Mouse (Mus musculus) bone marrow, adult 2 months (tissue): Measurements from ENCODE around the gene Tspan31. TPM values are rescaled to one million over a fixed set of nuclear protein-coding genes. Genes with fewer than 3 reads are reported as not detected.

Experiments
- H3K27ac ChIP-seq: fragments of 200-500 bp; 2 replicates; pipeline ENCODE4 v1.5.1; 2012; ENCODE audit warnings: low read depth, mild to moderate bottlenecking, control low read depth, inconsistent platforms, low read length; ENCODE audit not compliant: control insufficient read depth, poor library complexity, insufficient read depth
- H3K4me1 ChIP-seq: fragments of 200-500 bp; 2 replicates; pipeline ENCODE4 v1.6.1; 2011; ENCODE audit warnings: low read length; ENCODE audit not compliant: control insufficient read depth, insufficient read depth
- H3K4me3 ChIP-seq: fragments of 200-500 bp; replicated peaks from 2 replicates; pipeline ENCODE3; 2011; ENCODE audit warnings: mild to moderate bottlenecking, low read depth, low read length, control low read depth; ENCODE audit not compliant: control insufficient read depth
- CTCF ChIP-seq: fragments of 200-500 bp; IDR thresholded peaks from 2 replicates; pipeline ENCODE4 v1.5.1; 2011; ENCODE audit warnings: low read length, control low read depth; ENCODE audit not compliant: control insufficient read depth, insufficient read depth
- POLR2A ChIP-seq: fragments of 200-500 bp; IDR thresholded peaks from 2 replicates; pipeline ENCODE4 v1.6.1; 2011; ENCODE audit warnings: low read depth, mild to moderate bottlenecking, control low read depth, low read length, borderline replicate concordance; ENCODE audit not compliant: control insufficient read depth
- WGBS: fragments of 180-500 bp; shearing (Covaris S2); methylation state at CpG from one replicate; pipeline ENCODE4 v1.1.7; 2018; 5-methylcytosine and 5-hydroxymethylcytosine counted together
- polyA plus RNA-seq: library from polyadenylated mRNA; stranded (reverse); fragments of >200 nt; gene quantifications from 2 replicates; pipeline ENCODE4 v1.2.4, GENCODE M21; 2011; ENCODE audit warnings: low replicate concordance; ENCODE audit not compliant: missing spikeins, insufficient read depth, insufficient read length

The Tspan31 gene
- polyA plus RNA-seq: 15.7 and 22.5 TPM in 2 replicates

DNA sequence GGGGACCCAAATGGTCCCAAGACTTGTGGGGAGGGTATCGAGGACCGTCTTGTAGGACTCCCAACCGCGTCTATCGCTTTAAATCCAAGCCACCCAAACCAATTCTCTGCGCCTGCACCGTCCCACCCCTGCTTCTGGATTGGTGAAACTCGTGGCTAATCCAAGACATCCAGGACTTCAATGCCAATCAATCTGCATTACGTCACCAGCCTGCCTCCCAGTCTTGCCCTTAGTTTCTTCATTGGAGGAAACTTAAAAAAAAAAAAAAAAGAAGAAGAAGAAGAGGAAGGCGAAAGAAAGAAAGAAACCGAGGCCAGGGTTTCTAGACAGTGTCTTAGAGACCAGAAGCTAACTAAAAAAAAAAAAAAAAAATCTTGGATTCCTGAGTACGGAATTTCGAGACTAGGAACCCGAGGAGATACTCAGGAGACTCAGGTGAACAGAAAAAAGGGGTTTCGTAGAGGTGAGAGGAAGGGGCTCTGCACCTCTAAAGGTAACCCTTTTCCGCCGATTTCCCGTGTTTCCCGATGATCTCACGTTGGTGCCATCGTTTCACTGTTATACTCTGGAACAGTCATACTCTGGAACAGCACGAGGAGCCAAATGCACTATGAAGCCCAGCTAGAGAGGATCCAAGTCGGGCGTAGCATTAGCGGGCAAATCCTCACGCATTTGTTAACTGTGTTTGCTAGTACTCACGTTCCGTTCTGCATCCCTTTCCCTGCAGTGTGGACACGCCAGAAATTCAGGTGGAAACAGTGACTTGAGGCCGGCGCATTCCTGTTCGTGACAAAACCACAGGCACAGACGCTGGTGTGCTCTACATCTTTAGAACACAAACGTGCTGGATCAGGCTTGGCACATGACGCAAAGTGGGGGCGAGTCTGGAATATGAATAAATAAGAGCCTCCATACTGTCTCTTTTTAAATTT, at the start of gene Tspan31:
Gene Tspan31 (minus strand): TSS at position 75 of the 932 bp plus-strand sequence.
- no peak within 1 kb of the TSS for H3K27ac ChIP-seq
- peak within 1 kb of the TSS; percentile 46 for H3K4me3 ChIP-seq
- TF ChIP-seq POLR2A: no peak
- WGBS: under 1% methylated on average over 36 of the region's 36 CpGs
- peaks cover 5% of the 10 kb centered on the region; the same call in 1 of the 2 replicates for H3K4me1 ChIP-seq

DNA sequence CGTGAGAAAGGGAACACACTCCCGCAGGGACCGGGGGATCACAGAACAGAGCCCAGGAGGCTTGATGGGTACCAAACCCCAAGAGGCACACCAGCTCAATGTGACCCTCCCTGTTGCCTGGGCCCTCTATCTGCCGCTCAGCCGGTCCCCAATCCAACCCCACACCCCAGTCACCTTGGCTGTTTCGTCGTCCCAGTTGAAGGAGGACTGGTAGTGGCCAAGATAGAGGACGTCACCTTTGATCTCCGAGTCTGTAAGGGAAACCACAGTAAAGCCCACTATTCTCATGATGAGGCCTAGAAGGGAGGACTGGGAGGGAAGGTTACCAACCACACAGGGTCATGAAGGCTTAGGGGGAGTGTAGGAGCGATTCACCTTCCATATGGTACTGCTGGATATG, 49.2 kb upstream of the Tspan31 start:
- H3K27ac ChIP-seq: no peak overlapping the region
- 92% methylated on average over 10 of the region's 10 CpGs for WGBS
- H3K4me1 ChIP-seq: peaks cover 1% of the 10 kb centered on the region; the same call in 1 of the 2 replicates
- no peak for TF ChIP-seq POLR2A
- no peak for TF ChIP-seq CTCF
- no peak overlapping the region for H3K4me3 ChIP-seq

DNA sequence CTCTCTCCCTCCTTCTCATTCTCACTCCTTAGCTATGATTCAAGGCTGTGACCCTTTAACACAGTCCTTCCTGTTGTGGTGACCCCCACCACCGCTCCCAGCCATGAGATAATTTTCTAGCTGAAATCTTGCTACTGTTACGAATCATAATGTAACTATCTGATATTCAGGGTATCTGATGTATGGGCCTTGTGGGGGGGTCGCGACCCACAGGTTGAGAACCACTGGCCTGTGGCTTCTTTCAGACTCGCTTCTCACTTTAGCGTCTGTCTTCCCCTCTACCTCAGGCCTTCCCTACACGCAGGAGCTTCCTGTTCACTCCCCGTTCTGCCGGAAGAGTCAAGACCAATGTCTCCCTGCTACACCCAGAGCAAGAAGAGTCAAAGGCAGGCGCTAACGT, 48.4 kb upstream of the Tspan31 start:
- no peak for TF ChIP-seq POLR2A
- no peak for TF ChIP-seq CTCF
- H3K4me1 ChIP-seq: peaks cover 1% of the 10 kb centered on the region; the same call in 1 of the 2 replicates
- 81% methylated on average over 11 of the region's 11 CpGs for whole genome bisulfite sequencing
- no peak overlapping the region for H3K27ac ChIP-seq
- no peak overlapping the region for H3K4me3 ChIP-seq

DNA sequence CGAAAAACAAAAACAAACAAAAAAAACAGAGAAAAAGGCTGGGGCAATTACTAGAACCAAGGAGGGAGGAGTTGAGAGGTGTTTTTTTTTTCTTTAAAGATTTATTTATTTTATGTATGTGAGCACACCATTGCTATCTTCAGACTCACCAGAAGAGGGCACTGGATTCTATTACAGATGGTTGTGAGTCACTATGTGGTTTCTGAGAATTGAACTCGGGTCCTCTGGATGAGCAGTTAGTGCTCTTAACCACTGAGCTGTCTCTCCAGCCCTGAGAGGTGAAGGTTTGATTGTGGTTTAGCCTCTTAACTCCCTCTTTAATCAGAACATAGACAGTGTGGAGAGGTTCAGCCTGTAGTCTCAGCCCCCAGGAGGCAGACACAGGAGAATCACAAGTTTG, 45.0 kb upstream of the Tspan31 start:
- H3K4me1 ChIP-seq: no peaks in the 10 kb centered on the region
- H3K27ac ChIP-seq: no peak overlapping the region
- 50% methylated on average over 2 of the region's 2 CpGs for WGBS
- TF ChIP-seq POLR2A: no peak
- H3K4me3 ChIP-seq: no peak overlapping the region

DNA sequence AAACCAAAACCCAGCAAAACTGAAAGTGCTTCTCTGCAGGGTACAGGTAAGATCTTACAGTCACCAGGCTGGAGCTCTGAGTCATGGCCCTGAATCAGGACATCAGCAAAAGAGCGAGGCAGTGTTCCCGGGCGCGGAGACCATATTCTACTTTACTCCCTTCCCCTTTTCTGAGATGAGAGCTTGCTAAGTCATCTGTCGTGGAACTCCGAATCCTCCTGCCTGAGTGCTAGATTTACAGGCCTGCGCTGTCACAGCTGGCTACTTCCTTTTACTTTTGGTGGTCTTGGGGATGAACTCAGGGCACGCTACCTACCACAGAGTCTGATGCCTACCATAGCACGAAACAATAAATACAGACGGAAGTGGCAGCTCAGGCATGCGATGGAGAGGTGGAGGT, 44.3 kb upstream of the Tspan31 start:
- WGBS: 51% methylated on average over 11 of the region's 11 CpGs
- TF ChIP-seq CTCF: no peak
- TF ChIP-seq POLR2A: no peak

DNA sequence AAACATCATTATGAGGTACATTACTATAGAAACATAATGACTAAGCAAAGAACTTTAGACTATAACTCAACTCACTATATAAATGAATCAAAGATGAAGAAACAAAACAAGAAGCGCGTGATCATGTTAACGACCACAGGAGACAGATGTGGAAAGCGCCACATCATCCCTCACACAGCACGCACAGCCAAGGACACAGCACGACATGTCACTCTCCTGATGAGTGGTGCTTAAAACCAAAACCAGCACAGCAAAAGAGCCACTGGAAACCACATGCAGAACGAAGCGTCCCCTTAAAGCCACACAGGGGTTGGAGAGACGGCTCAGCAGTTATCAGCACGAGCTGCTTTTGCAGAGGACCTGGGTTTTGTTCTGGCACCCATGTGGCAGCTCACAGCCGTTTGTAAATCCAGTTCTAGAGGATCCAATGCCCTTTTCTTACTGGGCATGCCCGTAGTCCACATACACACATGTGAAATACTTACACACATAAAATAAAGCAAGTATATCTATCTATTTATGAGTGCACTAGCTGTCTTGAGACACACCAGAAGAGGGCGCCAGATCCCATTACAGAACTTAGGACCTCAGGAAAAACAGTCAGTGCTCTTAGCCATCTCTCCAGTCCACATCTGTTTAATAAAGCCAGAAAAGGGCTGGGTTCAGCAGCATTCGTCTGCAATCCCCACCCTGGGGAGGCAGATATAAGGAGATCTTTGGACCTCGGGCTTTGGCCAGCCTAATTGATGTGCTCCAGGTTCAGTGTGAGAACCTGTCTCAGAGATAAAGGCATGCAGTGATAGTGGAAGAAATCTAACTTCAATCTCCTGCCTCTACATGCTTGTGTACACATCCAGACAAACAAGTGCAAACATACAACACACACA, 41.2 kb upstream of the Tspan31 start:
- Histone ChIP-seq H3K4me3 (no peak overlapping the region), H3K27ac (no peak overlapping the region), H3K4me1 (peaks cover 2% of the 10 kb centered on the region)
- 46% methylated on average over 15 of the region's 15 CpGs for whole genome bisulfite sequencing
- TF ChIP-seq POLR2A (no peak), CTCF (no peak)

More for the DNA sequence above, 44.3 kb upstream of the Tspan31 start:
- Histone ChIP-seq H3K4me3 (no peak overlapping the region), H3K27ac (no peak overlapping the region), H3K4me1 (no peaks in the 10 kb centered on the region)

DNA sequence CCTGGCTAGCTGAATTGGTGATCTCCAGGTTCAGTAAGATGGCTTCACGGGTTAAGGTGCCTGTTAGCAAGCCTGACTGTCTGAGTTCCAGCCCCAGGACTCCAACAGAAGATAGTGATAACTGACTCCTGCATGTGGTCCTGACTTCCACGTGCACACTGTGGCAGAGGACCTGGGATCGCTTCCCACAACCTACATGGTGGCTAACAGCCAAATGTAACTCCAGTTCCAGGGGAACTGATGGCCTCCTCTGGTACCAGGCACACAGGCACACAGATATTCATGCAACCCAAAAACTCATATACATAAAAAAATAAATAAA, 38.2 kb upstream of the Tspan31 start:
- H3K27ac ChIP-seq: no peak overlapping the region
- WGBS: 38% methylated on average over 3 of the region's 3 CpGs
- no peak for TF ChIP-seq POLR2A
- TF ChIP-seq CTCF: no peak
- H3K4me3 ChIP-seq: no peak overlapping the region
- H3K4me1 ChIP-seq: peaks cover 2% of the 10 kb centered on the region

DNA sequence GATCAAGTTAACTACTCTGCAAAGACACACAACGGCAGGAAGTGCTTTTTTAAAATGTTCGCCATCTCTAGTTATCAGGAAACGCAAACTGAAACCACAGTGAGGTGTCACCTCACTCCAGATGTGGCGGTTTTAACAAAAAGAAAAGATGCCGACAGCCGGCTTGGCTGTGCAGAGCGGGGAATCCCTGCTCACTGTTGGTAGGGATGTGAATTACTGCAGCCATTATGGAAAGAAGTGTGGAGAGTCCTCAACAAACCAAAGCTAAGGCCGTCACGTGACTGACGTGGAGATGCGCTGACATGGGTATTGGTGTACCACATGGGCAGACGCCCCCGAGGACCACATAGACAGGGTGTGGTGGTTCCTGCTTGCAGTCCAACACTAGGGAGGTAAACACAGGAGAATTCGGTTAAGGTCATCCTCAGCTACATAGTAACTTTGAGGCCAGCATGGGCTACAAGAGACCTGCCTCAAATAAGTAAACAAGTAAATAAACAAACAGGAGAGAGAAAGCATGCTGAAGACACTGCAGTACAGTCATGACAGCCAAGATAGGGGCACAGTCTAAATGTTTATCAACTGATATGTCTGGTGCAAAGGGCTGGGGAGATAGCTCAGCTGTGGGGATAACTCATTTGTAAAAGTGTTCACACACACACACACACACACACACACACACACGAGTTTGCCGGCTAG, 37.6 kb upstream of the Tspan31 start:
- TF ChIP-seq POLR2A: no peak
- TF ChIP-seq CTCF: no peak
- peak overlapping the region; percentile 47; the same call in 1 of the 2 replicates for H3K27ac ChIP-seq
- peaks cover 3% of the 10 kb centered on the region for H3K4me1 ChIP-seq
- H3K4me3 ChIP-seq: peak overlapping the region; percentile 29
- WGBS: 19% methylated on average over 16 of the region's 16 CpGs
